ENCODE assay signal across 8 mouse cellular contexts in genomic region chr16:34571931-34572405, GRCm38 (mm10). TPM values are rescaled to one million over a fixed set of nuclear protein-coding genes. Genes with fewer than 3 reads are reported as not detected.
DNase-seq lines count a peak whose midpoint lies in the region; ATAC-seq and TF ChIP-seq lines count a peak whose summit lies in the region.

No protein-coding gene starts in this region.

- peak overlapping the region; percentile 87 for H3K9ac ChIP-seq in intestine, embryonic 14.5 days (ENCODE audit: low read length)
- H3K9ac ChIP-seq in midbrain, embryonic 13.5 days (replicated peaks) = peak overlapping the region; percentile 98

- 12% methylated on average over 10 of the region's 10 CpGs for WGBS in spleen, adult 2 months
- WGBS in intestine, embryonic 14.5 days = 2% methylated on average over 10 of the region's 10 CpGs
- 2% methylated on average over 10 of the region's 10 CpGs for WGBS in midbrain, embryonic 13.5 days

- H3K27ac ChIP-seq in spleen, adult 2 months (ENCODE audit: insufficient read depth, low read length) = 0 out of 2 replicates have a peak overlapping the region, but pooled peaks have one; percentile 28
- H3K27ac ChIP-seq in intestine, embryonic 14.5 days (ENCODE audit: low read depth) = no peak overlapping the region
- H3K27ac ChIP-seq in midbrain, embryonic 13.5 days = peak overlapping the region; percentile 99

- TF ChIP-seq CTCF in spleen, adult 2 months (IDR thresholded peaks at IDR 0.05; ENCODE audit: extremely low read depth, insufficient read depth, insufficient read length, insufficient replicate concordance) = no peak

- peak overlapping the region; percentile 47 for H3K4me3 ChIP-seq in spleen, adult 2 months (ENCODE audit: extremely low read depth, insufficient read depth, insufficient read length)
- H3K4me3 ChIP-seq in intestine, embryonic 14.5 days (ENCODE audit: low read depth, low read length) = peak overlapping the region; percentile 94
- H3K4me3 ChIP-seq in midbrain, embryonic 13.5 days (replicated peaks) = peak overlapping the region; percentile 95

- DNase-seq in adrenal gland, adult (ENCODE audit: inconsistent age in 2 of 2, low spot score in 1 of 2) = peak; percentile 11 to 50
- DNase-seq in adrenal gland, adult 8-10 months = no peak
- no peak for DNase-seq in spleen, adult 2 months (ENCODE audit: low read depth in 1 of 2, low spot score in 2 of 2)
- DNase-seq in spleen, adult 18-20 months = no peak
- DNase-seq in intestine, embryonic 14.5 days (ENCODE audit: low spot score) = no peak
- DNase-seq in frontal cortex, postnatal 10 days (ENCODE audit: low spot score in 2 of 2) = no peak

- peaks cover 21% of the 10 kb centered on the region for H3K27me3 ChIP-seq in spleen, adult 2 months (ENCODE audit: control insufficient read depth, insufficient read depth, low read length)
- no peaks in the 10 kb centered on the region for H3K27me3 ChIP-seq in intestine, embryonic 14.5 days (replicated peaks; ENCODE audit: control insufficient read depth, insufficient read depth, low read length)
- H3K27me3 ChIP-seq in midbrain, embryonic 13.5 days = no peaks in the 10 kb centered on the region

- H3K4me1 ChIP-seq in spleen, adult 2 months (ENCODE audit: control insufficient read depth, insufficient read depth, insufficient read length) = peaks cover 3% of the 10 kb centered on the region
- H3K4me1 ChIP-seq in intestine, embryonic 14.5 days (replicated peaks; ENCODE audit: control insufficient read depth, insufficient read depth, low read length) = peaks cover 13% of the 10 kb centered on the region
- peaks cover 46% of the 10 kb centered on the region for H3K4me1 ChIP-seq in midbrain, embryonic 13.5 days (replicated peaks)

- H3K9me3 ChIP-seq in intestine, embryonic 14.5 days (ENCODE audit: control insufficient read depth, low read length) = no peaks in the 10 kb centered on the region
- no peaks in the 10 kb centered on the region for H3K9me3 ChIP-seq in midbrain, embryonic 13.5 days

- TF ChIP-seq POLR2A in spleen, adult 2 months (IDR thresholded peaks at IDR 0.05; ENCODE audit: low read depth, low read length) = no peak

- peak overlapping the region; percentile 82 for H3K4me2 ChIP-seq in intestine, embryonic 14.5 days (ENCODE audit: low read length)
- H3K4me2 ChIP-seq in midbrain, embryonic 13.5 days (replicated peaks) = peak overlapping the region; percentile 84

- no peak for ATAC-seq in intestine, embryonic 14.5 days (replicated peaks; ENCODE audit: low FRiP score, low TSS enrichment, low read depth)
- ATAC-seq in midbrain, embryonic 13.5 days = no peak
- no peak for ATAC-seq in megakaryocyte progenitor cell, adult 5-6 weeks (replicated peaks; ENCODE audit: poor library complexity)

- no peaks in the 10 kb centered on the region for H3K36me3 ChIP-seq in spleen, adult 2 months (ENCODE audit: control insufficient read depth, insufficient read depth, low read length)
- H3K36me3 ChIP-seq in intestine, embryonic 14.5 days (ENCODE audit: control insufficient read depth, insufficient read depth, low read length) = no peaks in the 10 kb centered on the region
- peaks cover 3% of the 10 kb centered on the region; the same call in 1 of the 2 replicates for H3K36me3 ChIP-seq in midbrain, embryonic 13.5 days

RNA-seq across cellular contexts. Expression of gene Kalrn, which starts 1.4 kb away (rescaled TPM):
- total RNA-seq in adrenal gland, adult 8-10 months (2022) = 10 to 100 TPM; 11.2 to 18.8 (median 13.0) TPM
- 7.6 and 7.8 TPM in 2 replicates for polyA plus RNA-seq in spleen, adult 2 months (2012; rRNA removed)
- 20.1 and 20.9 TPM in 2 replicates for polyA plus RNA-seq in intestine, embryonic 14.5 days (2014; fragmentation: Nextera tagmentation; extraction: Ambion mirVana)
- polyA plus RNA-seq in midbrain, embryonic 13.5 days (2015; fragmentation: Nextera tagmentation; extraction: Ambion mirVana) = 38.5 and 39.6 TPM in 2 replicates
- 2.0 and 3.3 TPM in 2 replicates for total RNA-seq in megakaryocyte progenitor cell, adult 5-6 weeks (2015)
- total RNA-seq in megakaryocyte progenitor cell, adult 5-6 weeks (2017) = 2.2 and 3.8 TPM in 2 replicates

Comparison
In these comparisons a context has a peak if more than half of its experiments do, and no peak if none do; other contexts are left out.
1. DNase-seq: peak in adrenal gland, adult (2 of 2); none in adrenal gland, adult 8-10 months (single experiment), spleen, adult 2 months (0 of 2), spleen, adult 18-20 months (0 of 2), intestine, embryonic 14.5 days (single experiment) and frontal cortex, postnatal 10 days (0 of 2).
2. Peak in every context shown above with its lines, with median percentiles within 50 percentile points of each other: H3K4me3 ChIP-seq.